Mouse (Mus musculus) embryonic facial prominence, embryonic 11.5 days (tissue): ENCODE measurements around the gene Znrf4. TPM values are rescaled to one million over a fixed set of nuclear protein-coding genes. Genes with fewer than 3 reads are reported as not detected.

Experiments
- ATAC-seq: fragments of 200-750 bp; cut with Nextera tagmentation; replicated peaks from 2 replicates; pipeline ENCODE4 v1.8.0; 2017; ENCODE audit warnings: low read depth; ENCODE audit not compliant: insufficient number of reproducible peaks, low FRiP score, low TSS enrichment
- DNase-seq: peaks from one replicate; pipeline ENCODE4 v3.0.0-alpha.2; 2015; ENCODE audit warnings: low spot score
- H3K27ac ChIP-seq: fragments of 300-500 bp; sonication (generic); replicated peaks from 2 replicates; pipeline ENCODE4 v1.5.1; 2014; ENCODE audit warnings: mild to moderate bottlenecking, low read depth, low read length, control low read depth
- H3K27me3 ChIP-seq: fragments of 300-500 bp; sonication (generic); 2 replicates; pipeline ENCODE4 v1.6.1; 2014; ENCODE audit warnings: mild to moderate bottlenecking, low read length, moderate library complexity, mixed read lengths; ENCODE audit not compliant: control insufficient read depth, insufficient read depth
- H3K36me3 ChIP-seq: fragments of 300-500 bp; sonication (generic); replicated peaks from 2 replicates; pipeline ENCODE4 v1.6.1; 2014; ENCODE audit warnings: low read depth, mild to moderate bottlenecking, low read length, moderate library complexity, mixed read lengths; ENCODE audit not compliant: control insufficient read depth, insufficient read depth
- H3K4me1 ChIP-seq: fragments of 300-500 bp; sonication (generic); 2 replicates; pipeline ENCODE4 v1.6.1; 2014; ENCODE audit warnings: low read length, mixed read lengths; ENCODE audit not compliant: control insufficient read depth, insufficient read depth
- H3K4me2 ChIP-seq: fragments of 300-500 bp; sonication (generic); 2 replicates; pipeline ENCODE4 v1.6.1; 2014; ENCODE audit warnings: low read depth, mild to moderate bottlenecking, control low read depth, low read length, moderate library complexity
- H3K4me3 ChIP-seq: fragments of 300-500 bp; sonication (generic); 2 replicates; pipeline ENCODE4 v1.5.1; 2014; ENCODE audit warnings: low read depth, low read length, control low read depth
- H3K9ac ChIP-seq: fragments of 300-500 bp; sonication (generic); replicated peaks from 2 replicates; pipeline ENCODE4 v1.6.1; 2014; ENCODE audit warnings: mild to moderate bottlenecking, control low read depth, low read length
- H3K9me3 ChIP-seq: fragments of 300-500 bp; sonication (generic); replicated peaks from 2 replicates; pipeline ENCODE4 v1.6.1; 2016; ENCODE audit warnings: mild to moderate bottlenecking, low read length, inconsistent platforms, mixed read lengths; ENCODE audit not compliant: control insufficient read depth
- WGBS: fragments of 180-500 bp; shearing (Covaris S2); extraction: QIAGEN DNeasy Blood & Tissue Kit; methylation state at CpG from one replicate; pipeline ENCODE4 v1.1.7; 2014; 5-methylcytosine and 5-hydroxymethylcytosine counted together
- polyA plus RNA-seq: library from polyadenylated mRNA; unstranded; fragments of >200 nt; fragmentation: Nextera tagmentation; extraction: Ambion mirVana; gene quantifications from 2 replicates; pipeline ENCODE4 v1.2.1, GENCODE M21; 2014

The Znrf4 gene
- polyA plus RNA-seq, 1 experiment from 2014 or later = not detected

- H3K27me3 ChIP-seq = no peaks in the 10 kb centered on the region
- H3K36me3 ChIP-seq = no peaks in the 10 kb centered on the region
- H3K9me3 ChIP-seq = no peaks in the 10 kb centered on the region
- H3K4me3 ChIP-seq = peak overlapping the region; percentile 67
- peak overlapping the region; percentile 84 for H3K9ac ChIP-seq
- ATAC-seq (peak; percentile 94), DNase-seq (peak; percentile 100)
- peaks cover 9% of the 10 kb centered on the region for H3K4me1 ChIP-seq
- WGBS = under 1% methylated on average over 77 of the region's 77 CpGs
- peak overlapping the region; percentile 94 for H3K27ac ChIP-seq
- H3K4me2 ChIP-seq = peak overlapping the region; percentile 87
Measured at GRCm38 (mm10) chr17:56461771-56462743, 50.2 kb downstream of the Znrf4 start.

Other genes with a start within 250 kb of the Znrf4 start
- 2.9 and 3.6 TPM in 2 replicates for gene Ticam1, start 235.6 kb downstream of the Znrf4 start, polyA plus RNA-seq
- 33.0 and 48.5 TPM in 2 replicates for gene Plin3, start 219.6 kb downstream of the Znrf4 start, polyA plus RNA-seq
- gene Arrdc5, start 212.1 kb downstream of the Znrf4 start, polyA plus RNA-seq = not detected in 2 replicates
- 118 and 119 TPM in 2 replicates for gene Uhrf1, start 209.1 kb downstream of the Znrf4 start, polyA plus RNA-seq
- gene Kdm4b, start 186.4 kb downstream of the Znrf4 start, polyA plus RNA-seq = 27.3 and 28.2 TPM in 2 replicates
- gene Ptprs, start 35.9 kb downstream of the Znrf4 start, polyA plus RNA-seq = 80.1 and 81.5 TPM in 2 replicates
- gene Gm20219, start 42.0 kb upstream of the Znrf4 start, polyA plus RNA-seq = 0.70 and 0.77 TPM in 2 replicates
- gene Safb2, start 72.2 kb upstream of the Znrf4 start, polyA plus RNA-seq = 37.2 and 45.3 TPM in 2 replicates
- 94.1 and 109 TPM in 2 replicates for gene Safb, start 72.4 kb upstream of the Znrf4 start, polyA plus RNA-seq
- 209 and 219 TPM in 2 replicates for gene 2410015M20Rik, start 97.3 kb upstream of the Znrf4 start, polyA plus RNA-seq
- gene Rpl36, start 101.0 kb upstream of the Znrf4 start, polyA plus RNA-seq = 1,376 and 1,538 TPM in 2 replicates
- gene Lonp1, start 114.5 kb upstream of the Znrf4 start, polyA plus RNA-seq = 48.3 and 49.5 TPM in 2 replicates
- 0.70 and 0.71 TPM in 2 replicates for gene Catsperd, start 115.7 kb upstream of the Znrf4 start, polyA plus RNA-seq
- 105 and 115 TPM in 2 replicates for gene Ranbp3, start 160.9 kb upstream of the Znrf4 start, polyA plus RNA-seq
- gene Ndufa11, start 205.3 kb upstream of the Znrf4 start, polyA plus RNA-seq = 352 and 362 TPM in 2 replicates
- gene Vmac, start 205.6 kb upstream of the Znrf4 start, polyA plus RNA-seq = 14.7 and 15.5 TPM in 2 replicates
- gene Nrtn, start 245.1 kb upstream of the Znrf4 start, polyA plus RNA-seq = 6.7 and 7.8 TPM in 2 replicates